Mouse (Mus musculus): ENCODE results near the gene BC024978. TPM values are rescaled to one million over a fixed set of nuclear protein-coding genes. Genes with fewer than 3 reads are reported as not detected.

The BC024978 gene
- polyA plus RNA-seq, 1 experiment from 2014 or later: 3.8 TPM

GRCm38 (mm10) chr7:27198355-27198754 lies 2.8 kb downstream of the BC024978 start:
- Histone ChIP-seq H3K4me3 (ENCODE audit: low read depth, low read length) (no peak overlapping the region), H3K9ac (no peak overlapping the region), H3K36me3 (ENCODE audit: insufficient read depth) (peaks cover 42% of the 10 kb centered on the region), H3K4me2 (no peak overlapping the region), H3K9me3 (ENCODE audit: low read depth, low read length) (no peaks in the 10 kb centered on the region), H3K4me1 (ENCODE audit: insufficient read depth) (peaks cover 5% of the 10 kb centered on the region), H3K27ac (ENCODE audit: low read depth) (no peak overlapping the region), H3K27me3 (ENCODE audit: insufficient read depth, low read length) (no peaks in the 10 kb centered on the region)
- no peak for TF ChIP-seq CTCF (IDR thresholded peaks at IDR 0.05; ENCODE audit: low read depth)
- ATAC-seq (ENCODE audit: insufficient read depth): no peak
- no peak for DNase-seq

- H3K27me3 ChIP-seq (ENCODE audit: insufficient read depth, low read length): no peaks in the 10 kb centered on the region
These were observed 3.2 kb downstream of the BC024978 start for GRCm38 (mm10) chr7:27198779-27199178.

DNA sequence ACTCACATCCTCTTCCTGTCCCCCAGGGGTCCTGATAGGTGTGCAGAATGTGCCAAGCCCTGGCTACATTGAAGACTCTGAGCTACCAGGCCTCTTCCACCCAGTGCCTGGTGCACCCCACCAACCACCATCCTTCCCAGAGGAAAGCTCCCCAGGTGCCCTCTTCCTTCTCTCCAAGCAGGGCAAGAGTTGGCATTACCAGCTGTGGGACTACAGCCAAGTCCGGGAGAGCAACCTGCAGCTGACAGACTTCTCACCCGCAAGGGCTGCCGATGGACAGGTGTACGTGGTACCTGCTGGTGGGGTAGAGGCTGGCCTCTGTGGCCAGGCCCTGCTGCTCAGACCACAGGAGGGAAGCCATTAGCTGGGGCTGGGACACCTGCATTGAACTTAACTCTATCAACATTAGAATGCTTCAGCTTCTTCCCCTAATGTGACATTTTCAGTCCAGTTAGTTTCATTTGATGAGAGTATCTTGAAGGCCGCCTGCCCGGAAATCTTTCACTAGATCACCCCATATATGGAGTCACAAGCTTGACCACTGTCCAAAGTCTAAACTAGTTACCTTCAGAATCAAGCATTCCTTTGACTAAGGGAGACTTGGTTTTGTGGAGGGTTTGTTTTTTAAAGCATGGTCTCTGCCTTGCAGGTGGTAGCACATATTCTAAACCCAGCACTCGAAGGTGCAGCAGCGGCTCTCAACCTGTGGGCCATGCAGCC lies 8.3 kb downstream of the BC024978 start:
- H3K4me3 ChIP-seq (ENCODE audit: low read depth, low read length): no peak overlapping the region
- ATAC-seq (ENCODE audit: insufficient read depth): no peak

More at GRCm38 (mm10) chr7:27198779-27199178, 3.2 kb downstream of the BC024978 start:
- H3K36me3 ChIP-seq (ENCODE audit: insufficient read depth): peaks cover 38% of the 10 kb centered on the region
- 89% methylated on average over 8 of the region's 8 CpGs for WGBS
- H3K9me3 ChIP-seq (ENCODE audit: low read depth, low read length): no peaks in the 10 kb centered on the region
- ATAC-seq (ENCODE audit: insufficient read depth): no peak
- peaks cover 5% of the 10 kb centered on the region for H3K4me1 ChIP-seq (ENCODE audit: insufficient read depth)
- no peak for DNase-seq
- no peak overlapping the region for H3K4me3 ChIP-seq (ENCODE audit: low read depth, low read length)
- no peak for TF ChIP-seq CTCF (IDR thresholded peaks at IDR 0.05; ENCODE audit: low read depth)
- no peak overlapping the region for H3K9ac ChIP-seq
- no peak overlapping the region for H3K27ac ChIP-seq (ENCODE audit: low read depth)
- H3K4me2 ChIP-seq: no peak overlapping the region

DNA sequence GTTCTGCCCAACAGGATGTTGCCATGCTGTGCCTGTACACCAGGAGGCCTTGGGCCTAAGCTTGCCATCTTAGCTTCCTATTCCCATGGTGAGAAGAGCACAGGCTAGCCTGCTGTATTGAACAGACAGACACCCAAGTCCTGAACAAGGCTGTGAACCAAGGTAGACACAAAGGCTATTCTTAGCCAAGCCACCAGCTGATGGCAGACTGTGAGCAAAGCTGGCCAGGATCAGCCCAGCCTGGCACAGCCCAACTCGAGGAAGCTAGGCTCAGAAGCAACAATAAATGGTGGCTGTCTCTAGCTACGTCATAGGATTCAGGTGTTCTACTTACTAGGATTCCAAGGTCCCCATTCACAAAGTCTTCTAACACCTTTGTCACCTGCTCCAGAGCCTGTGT lies 17.0 kb downstream of the BC024978 start:
- Histone ChIP-seq H3K4me1 (ENCODE audit: insufficient read depth) (no peaks in the 10 kb centered on the region), H3K4me2 (no peak overlapping the region), H3K9ac (no peak overlapping the region), H3K4me3 (ENCODE audit: low read depth, low read length) (no peak overlapping the region), H3K27ac (ENCODE audit: low read depth) (no peak overlapping the region), H3K9me3 (ENCODE audit: low read depth, low read length) (no peaks in the 10 kb centered on the region), H3K27me3 (ENCODE audit: insufficient read depth, low read length) (no peaks in the 10 kb centered on the region), H3K36me3 (ENCODE audit: insufficient read depth) (peaks cover 72% of the 10 kb centered on the region)
- TF ChIP-seq CTCF (IDR thresholded peaks at IDR 0.05; ENCODE audit: low read depth): no peak
- WGBS: 79% methylated on average over 2 of the region's 2 CpGs
- DNase-seq: no peak
- ATAC-seq (ENCODE audit: insufficient read depth): no peak

More for the DNA sequence above, 8.3 kb downstream of the BC024978 start:
- DNase-seq: no peak
- H3K4me2 ChIP-seq: no peak overlapping the region
- no peaks in the 10 kb centered on the region for H3K9me3 ChIP-seq (ENCODE audit: low read depth, low read length)
- H3K36me3 ChIP-seq (ENCODE audit: insufficient read depth): peaks cover 37% of the 10 kb centered on the region
- H3K9ac ChIP-seq: no peak overlapping the region
- no peaks in the 10 kb centered on the region for H3K4me1 ChIP-seq (ENCODE audit: insufficient read depth)
- H3K27ac ChIP-seq (ENCODE audit: low read depth): no peak overlapping the region
- WGBS: 90% methylated on average over 8 of the region's 8 CpGs
- H3K27me3 ChIP-seq (ENCODE audit: insufficient read depth, low read length): no peaks in the 10 kb centered on the region
- no peak for TF ChIP-seq CTCF (IDR thresholded peaks at IDR 0.05; ENCODE audit: low read depth)

GRCm38 (mm10) chr7:27218586-27218985 lies 23.0 kb downstream of the BC024978 start:
- Histone ChIP-seq H3K27ac (ENCODE audit: low read depth) (no peak overlapping the region), H3K9ac (no peak overlapping the region), H3K9me3 (ENCODE audit: low read depth, low read length) (no peaks in the 10 kb centered on the region), H3K4me3 (ENCODE audit: low read depth, low read length) (no peak overlapping the region), H3K4me1 (ENCODE audit: insufficient read depth) (no peaks in the 10 kb centered on the region), H3K36me3 (ENCODE audit: insufficient read depth) (peaks cover 55% of the 10 kb centered on the region), H3K27me3 (ENCODE audit: insufficient read depth, low read length) (no peaks in the 10 kb centered on the region), H3K4me2 (no peak overlapping the region)
- TF ChIP-seq CTCF (IDR thresholded peaks at IDR 0.05; ENCODE audit: low read depth): no peak
- 88% methylated on average over 7 of the region's 7 CpGs for WGBS
- DNase-seq: no peak
- ATAC-seq (ENCODE audit: insufficient read depth): no peak

DNA sequence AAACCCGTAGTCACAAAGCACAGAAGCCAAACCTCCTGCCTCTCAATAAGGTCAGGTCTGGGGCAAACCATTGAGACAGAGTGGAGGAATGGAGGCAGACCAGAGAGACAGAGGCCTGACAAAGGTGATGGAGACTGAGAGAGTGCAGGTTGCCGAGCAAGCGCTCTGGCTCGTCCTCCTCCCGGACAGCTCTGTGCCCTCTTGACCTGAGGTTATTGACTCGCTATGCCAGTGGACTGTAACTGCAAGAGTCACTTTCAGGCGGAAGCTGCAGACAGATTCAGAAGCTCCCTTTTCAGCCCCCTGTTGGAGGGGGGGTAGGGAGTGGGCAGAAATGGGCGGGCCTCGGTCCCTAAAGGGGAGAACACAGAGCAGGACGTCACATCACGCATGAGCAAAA lies 24.4 kb downstream of the BC024978 start:
- TF ChIP-seq CTCF (IDR thresholded peaks at IDR 0.05; ENCODE audit: low read depth): no peak
- no peak for DNase-seq
- Histone ChIP-seq H3K9ac (no peak overlapping the region), H3K27me3 (ENCODE audit: insufficient read depth, low read length) (no peaks in the 10 kb centered on the region), H3K4me3 (ENCODE audit: low read depth, low read length) (no peak overlapping the region), H3K36me3 (ENCODE audit: insufficient read depth) (peaks cover 48% of the 10 kb centered on the region), H3K27ac (ENCODE audit: low read depth) (no peak overlapping the region), H3K4me1 (ENCODE audit: insufficient read depth) (peaks cover 5% of the 10 kb centered on the region; the same call in 1 of the 2 replicates), H3K4me2 (no peak overlapping the region), H3K9me3 (ENCODE audit: low read depth, low read length) (no peaks in the 10 kb centered on the region)
- WGBS: 76% methylated on average over 11 of the region's 11 CpGs
- no peak for ATAC-seq (ENCODE audit: insufficient read depth)

DNA sequence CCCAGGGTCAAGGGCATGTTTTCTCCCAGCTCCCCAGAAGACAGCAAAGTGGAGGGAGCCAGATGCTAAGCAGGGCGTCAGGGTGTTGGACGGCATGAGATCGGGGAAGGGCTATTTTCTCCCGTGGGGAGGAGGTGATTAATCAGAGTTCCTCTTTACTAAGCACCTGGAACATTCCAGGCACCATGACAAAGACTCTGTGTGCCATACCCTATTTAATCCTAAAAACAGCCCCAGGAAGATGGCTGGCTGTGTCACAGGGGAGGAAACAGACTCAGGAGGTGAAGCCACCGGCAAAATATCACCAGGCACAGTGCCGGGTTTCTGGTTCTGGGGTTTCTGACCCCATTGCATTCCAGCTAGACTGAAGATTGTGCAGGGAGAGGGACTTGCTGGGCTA lies 26.4 kb downstream of the BC024978 start:
- TF ChIP-seq CTCF (IDR thresholded peaks at IDR 0.05; ENCODE audit: low read depth): no peak
- Histone ChIP-seq H3K4me1 (ENCODE audit: insufficient read depth) (peaks cover 16% of the 10 kb centered on the region; the same call in 1 of the 2 replicates), H3K9ac (no peak overlapping the region), H3K27me3 (ENCODE audit: insufficient read depth, low read length) (no peaks in the 10 kb centered on the region), H3K27ac (ENCODE audit: low read depth) (no peak overlapping the region), H3K4me3 (ENCODE audit: low read depth, low read length) (no peak overlapping the region), H3K9me3 (ENCODE audit: low read depth, low read length) (no peaks in the 10 kb centered on the region), H3K36me3 (ENCODE audit: insufficient read depth) (peaks cover 33% of the 10 kb centered on the region; the same call in 1 of the 2 replicates), H3K4me2 (no peak overlapping the region)
- DNase-seq: no peak
- no peak for ATAC-seq (ENCODE audit: insufficient read depth)
- 69% methylated on average over 6 of the region's 6 CpGs for WGBS
